Mouse (Mus musculus) gastrocnemius, postnatal 10 days (tissue): Measurements from ENCODE around the gene Camta2. TPM values are rescaled to one million over a fixed set of nuclear protein-coding genes. Genes with fewer than 3 reads are reported as not detected.

Experiments
- DNase-seq: peaks from one replicate; pipeline ENCODE4 v3.0.0; 2021; ENCODE audit warnings: mixed read lengths
- long read RNA-seq, 2 experiments: library from polyadenylated mRNA; stranded (forward); transcript quantifications; one replicate each; pipeline ENCODE4 v2.0.0; 2021
- total RNA-seq, 2 experiments: library from RNA; stranded (reverse); gene quantifications; 2 replicates each; pipeline ENCODE4 v1.2.3; 2021

Gene Camta2
- 10 to 100 TPM; 20.6 to 21.8 TPM for total RNA-seq
- long read RNA-seq, experiment 1, full-length matches to known transcripts = 33 of 63 reads
- long read RNA-seq, experiment 1, partial matches to known transcripts = 20 of 63 reads
- long read RNA-seq, experiment 1, other reads (novel, unspliced or antisense) = 10 of 63 reads
- long read RNA-seq, experiment 2, full-length matches to known transcripts = 11 of 43 reads
- long read RNA-seq, experiment 2, partial matches to known transcripts = 18 of 43 reads
- long read RNA-seq, experiment 2, other reads (novel, unspliced or antisense) = 14 of 43 reads

DNA sequence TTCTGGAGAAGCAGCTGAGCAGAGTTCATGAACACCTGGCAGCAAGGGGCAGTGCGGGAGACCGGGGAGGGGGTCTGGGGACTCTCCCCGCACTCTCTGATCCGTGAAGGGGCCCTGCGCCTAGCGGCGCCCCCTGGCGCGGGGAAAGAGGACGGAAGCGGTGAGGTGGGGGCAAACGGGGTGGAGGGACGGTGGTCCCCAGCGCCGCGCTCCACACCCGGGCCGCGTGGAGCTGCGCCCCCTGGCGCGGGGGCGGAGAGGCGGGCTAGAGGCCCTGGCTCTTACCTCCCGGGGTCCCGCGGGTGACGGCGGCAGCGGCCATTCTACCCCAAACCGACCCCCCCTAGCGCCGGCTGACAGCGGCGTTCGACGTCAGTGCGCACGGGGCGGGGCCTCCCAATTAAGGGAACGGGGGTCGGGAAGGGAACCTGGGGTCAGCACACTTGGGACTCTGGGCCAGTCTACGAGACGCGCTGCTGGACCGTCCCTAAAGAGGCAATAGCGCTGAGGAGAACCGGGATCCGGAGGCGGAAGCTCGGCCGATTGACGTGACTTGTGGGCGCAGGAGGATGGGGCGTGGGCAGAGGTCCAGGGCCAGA lies at the start of gene Camta2:
Gene Camta2, minus strand, starts transcription at position 505 of the 599 bp plus-strand sequence.
- DNase-seq = peak; percentile 90

DNA sequence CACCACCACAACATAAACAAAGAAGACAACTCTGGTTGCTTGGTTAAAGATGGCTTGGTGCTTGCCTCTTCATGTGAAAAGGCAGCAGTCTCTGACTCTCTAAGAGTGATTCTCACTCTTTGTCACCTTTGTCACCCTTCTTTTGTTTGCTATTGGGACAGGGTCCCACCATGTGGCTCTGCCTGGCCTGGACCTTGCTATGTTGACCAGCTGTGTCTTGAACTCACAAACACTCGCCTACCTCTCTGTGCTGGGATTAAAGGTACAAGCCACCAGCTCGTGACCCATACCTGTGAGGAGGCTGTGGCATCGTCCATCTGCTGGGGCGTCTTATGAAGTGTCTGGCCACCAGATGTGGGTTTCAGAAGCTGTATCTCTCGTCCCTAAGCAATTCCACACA lies 45.4 kb upstream of the Camta2 start:
- DNase-seq = no peak

DNA sequence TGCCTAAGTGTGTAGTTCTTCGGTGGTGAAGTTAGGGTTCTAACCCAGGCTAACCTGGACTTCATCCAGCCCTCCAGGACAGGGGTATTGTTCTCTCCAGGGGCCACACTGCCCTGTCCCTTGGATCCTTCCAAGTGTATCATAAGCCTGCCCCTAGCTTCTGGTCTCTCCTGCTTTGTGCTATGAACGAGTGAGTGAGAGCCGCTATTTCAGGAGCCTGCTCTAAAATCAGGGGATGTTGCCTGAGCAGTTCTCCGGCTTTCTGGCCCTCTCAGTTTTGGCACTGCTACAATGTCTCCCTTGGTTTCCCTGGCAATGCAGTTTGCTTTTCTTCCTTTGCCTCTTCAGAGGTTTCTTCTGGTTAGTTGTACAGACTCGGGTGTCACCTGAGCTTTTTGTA lies 43.3 kb upstream of the Camta2 start:
- no peak for DNase-seq

DNA sequence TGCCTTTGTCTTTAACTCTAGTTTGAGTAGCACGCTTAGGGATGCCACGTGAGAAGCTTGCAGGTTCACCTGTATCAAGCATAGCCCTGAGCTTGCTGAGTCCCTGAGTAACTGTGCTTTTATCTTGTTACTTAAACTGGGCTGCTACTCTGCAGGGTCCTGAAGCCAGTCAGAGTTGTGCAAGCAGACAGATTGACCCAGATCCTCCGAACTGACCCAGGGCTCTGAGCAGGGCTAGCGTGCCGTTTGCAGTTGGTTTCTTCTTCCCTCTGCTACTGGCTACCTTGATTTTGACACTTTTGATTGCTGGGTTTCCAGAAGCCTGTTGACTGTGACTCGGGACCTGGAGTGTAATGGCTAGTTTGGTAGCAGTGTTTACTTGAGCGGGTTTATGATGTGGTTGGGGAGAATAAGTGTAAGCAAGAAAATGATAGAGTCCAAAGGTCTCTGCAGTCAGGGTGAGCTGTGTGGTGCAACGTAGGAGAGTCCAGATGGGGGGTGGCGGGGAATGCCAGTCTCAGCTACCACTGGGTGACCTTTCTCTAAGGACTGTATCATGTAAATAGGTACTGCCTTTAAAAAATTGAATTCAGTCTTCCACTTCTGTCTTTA lies 42.6 kb upstream of the Camta2 start:
- no peak for DNase-seq

DNA sequence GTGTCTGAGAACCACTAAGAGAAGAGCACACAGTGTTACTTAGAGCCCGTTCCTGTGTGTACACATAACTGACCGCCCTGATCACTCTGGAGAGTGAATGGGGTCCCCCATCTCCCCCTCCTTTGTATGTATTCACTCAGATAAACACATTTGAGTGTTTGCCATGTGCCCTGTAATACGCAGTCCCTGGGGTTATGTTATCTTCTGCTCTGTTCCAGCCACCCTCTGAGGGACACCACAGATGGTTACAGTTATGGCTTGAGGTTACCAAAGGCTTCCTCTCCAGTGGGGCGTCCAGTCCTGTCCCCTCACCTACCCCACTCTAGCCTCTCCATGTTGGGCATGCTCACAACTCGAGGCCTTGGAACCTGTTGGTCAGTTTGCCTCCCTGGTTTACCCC lies 39.5 kb upstream of the Camta2 start:
- DNase-seq = no peak

DNA sequence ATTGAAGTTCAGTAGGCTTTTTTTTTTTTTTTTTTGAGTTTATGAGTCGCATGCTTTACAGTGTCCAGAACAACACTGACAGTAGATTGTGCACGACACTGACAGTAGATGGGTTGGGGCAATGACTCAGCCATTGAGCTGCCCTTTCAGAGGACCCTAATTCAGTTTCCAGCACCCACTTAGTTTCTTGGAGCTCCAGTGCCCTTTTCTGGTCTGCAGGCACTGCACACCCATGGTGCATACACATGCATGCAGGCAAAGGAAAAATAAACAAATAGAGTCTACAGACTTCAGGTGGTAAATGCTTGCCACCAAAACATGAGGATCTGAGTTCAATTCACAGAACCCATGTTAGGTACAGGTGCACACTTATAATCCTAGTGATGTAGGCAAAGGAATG lies 38.7 kb upstream of the Camta2 start:
- no peak for DNase-seq

DNA sequence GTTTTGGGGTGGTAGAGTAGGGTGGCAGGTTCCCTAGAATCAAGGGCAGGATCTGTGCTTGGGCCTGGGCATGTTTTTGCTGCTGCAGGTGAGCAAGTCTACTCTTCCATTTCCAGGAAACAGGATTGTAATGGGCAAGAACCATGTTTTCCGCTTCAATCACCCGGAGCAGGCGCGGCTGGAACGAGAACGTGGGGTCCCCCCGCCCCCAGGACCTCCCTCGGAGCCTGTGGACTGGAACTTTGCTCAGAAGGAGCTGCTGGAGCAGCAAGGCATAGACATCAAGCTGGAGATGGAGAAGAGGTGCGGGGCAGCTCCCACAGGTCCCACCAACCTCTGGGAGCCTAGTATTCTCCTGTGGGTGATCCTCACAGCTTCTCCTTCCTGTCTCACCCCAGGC lies 36.8 kb upstream of the Camta2 start:
- no peak for DNase-seq

DNA sequence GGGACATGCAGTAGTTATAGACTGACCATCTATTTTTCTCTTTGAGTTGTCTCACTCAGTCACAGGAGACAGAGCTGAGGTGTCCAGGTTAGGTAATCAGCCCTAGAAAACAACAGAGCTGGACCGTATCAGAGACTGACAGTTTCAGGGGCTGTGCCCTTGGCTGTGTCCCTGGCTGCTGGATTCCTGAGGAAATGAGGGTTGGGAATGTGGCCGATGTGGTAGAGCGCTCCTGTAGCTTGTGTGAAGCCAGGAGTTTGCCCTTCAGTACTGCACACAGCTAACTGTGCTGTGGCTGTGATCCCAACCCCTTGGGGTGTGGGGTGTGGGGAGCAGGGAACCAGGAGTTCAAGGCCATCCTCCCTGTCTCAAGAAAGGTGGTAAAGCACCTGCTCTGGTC lies 33.2 kb upstream of the Camta2 start:
- no peak for DNase-seq

DNA sequence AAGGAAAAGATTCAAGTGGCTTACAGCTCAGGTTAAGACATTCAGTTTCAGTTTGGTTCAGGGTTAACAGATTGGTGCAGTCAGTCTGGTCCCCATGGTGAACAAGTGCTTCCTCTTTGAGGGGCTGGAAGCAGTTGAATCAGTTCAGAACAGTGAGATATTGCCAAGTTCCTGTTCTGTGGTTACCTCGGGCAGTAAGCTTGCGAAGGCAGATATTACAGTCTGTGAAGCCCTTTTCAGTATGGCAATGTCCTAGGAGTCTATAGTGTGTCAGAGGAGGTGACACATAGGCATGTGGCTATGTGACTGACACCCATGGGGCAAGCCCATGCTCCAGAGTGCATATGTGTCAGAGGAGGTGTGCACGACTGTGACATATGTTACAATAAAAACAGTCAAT lies 32.7 kb upstream of the Camta2 start:
- no peak for DNase-seq

DNA sequence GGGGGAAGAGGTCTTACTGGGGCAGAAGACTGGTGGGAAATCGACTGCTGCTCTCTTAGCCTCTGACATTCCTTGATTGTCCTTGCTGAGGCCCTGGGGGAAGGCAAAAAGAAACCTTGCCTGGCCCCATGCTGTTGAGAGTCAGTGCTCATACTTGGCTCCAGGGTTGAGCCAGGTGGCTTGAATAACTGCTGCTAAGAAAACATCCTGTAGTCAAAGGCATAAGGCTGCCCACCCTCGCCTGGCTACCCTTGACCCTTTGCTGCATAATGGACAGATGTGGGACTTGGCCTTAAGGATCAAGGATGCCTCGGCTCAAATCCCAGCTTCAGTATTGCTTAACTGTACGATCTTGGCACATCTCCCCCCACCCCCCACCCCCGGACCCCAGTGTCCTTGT lies 30.6 kb upstream of the Camta2 start:
- DNase-seq = no peak

DNA sequence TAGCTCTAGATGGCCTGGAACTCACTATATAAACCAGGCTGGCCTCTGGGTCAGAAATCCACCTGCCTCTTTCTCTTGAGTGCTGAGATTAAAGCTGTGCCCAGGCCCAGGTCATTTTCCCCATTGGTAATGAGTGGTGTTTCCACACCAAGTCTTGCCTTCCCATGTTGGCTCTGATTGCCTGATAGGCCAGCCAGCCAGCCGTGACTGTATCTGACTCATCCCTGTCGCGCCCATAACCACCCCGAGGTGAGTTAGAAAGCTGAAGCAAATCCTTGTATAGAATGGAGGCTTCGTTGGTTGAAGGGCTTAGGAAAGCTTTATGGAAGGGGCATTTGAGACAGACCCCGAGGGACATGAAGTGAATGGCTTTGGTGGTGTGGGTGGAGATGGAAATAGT lies 27.9 kb upstream of the Camta2 start:
- no peak for DNase-seq

DNA sequence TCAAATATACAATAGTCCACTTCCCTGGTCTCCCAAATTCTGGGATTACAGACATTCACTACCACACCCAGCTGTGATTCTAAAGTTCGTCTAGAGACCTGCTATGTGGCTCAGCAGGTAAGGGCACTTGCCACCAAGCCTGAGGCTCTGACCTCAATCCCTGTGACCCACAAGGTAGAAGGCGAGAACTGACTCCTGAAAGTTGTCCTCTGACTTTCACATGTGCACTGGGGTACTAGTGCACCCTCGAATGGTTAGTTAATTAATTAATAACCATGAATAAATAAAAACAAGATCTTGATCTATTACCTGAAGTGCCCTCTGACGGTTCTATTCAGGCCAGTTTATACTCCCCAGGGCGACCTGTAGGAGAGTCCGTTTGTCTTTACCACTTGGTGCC lies 25.3 kb upstream of the Camta2 start:
- DNase-seq = no peak

DNA sequence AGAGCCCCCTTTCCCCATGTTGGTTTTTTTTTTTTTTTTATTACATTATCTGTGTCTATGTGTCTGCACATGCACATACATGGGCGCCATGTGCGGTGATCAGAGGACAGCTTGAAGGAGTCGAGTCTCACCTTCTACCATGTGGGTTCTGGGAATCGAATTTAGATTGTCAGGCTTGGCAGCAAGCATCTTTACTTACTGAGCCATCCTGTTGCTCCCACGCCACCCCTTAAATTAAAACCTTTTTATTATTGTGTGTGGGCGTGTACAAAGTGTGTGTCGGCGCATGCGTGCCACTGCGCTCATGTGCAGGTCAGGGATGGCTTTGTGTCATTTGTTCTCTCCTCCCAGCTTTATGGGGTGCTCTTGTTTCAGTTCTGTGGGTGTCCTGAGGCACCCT lies 23.1 kb upstream of the Camta2 start:
- DNase-seq = no peak

DNA sequence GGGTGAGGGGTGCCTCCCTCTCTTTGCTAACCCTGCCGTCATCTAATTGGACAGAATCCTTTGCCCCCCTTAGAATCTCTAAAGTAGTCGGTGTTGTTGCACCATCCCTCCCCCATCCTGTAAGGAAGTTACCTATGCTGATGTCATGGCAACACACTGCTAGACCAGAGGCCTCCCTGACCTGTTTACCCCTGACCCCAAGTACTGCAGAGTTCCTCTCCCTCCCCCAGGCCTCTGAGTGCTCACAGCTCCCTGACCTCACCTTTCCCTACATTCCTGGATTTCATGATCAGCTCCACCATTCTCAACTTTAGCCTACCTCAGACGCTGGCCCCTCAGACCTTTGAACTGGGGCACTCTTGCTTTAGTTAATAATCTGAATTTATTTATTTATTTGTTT lies 18.2 kb upstream of the Camta2 start:
- no peak for DNase-seq

DNA sequence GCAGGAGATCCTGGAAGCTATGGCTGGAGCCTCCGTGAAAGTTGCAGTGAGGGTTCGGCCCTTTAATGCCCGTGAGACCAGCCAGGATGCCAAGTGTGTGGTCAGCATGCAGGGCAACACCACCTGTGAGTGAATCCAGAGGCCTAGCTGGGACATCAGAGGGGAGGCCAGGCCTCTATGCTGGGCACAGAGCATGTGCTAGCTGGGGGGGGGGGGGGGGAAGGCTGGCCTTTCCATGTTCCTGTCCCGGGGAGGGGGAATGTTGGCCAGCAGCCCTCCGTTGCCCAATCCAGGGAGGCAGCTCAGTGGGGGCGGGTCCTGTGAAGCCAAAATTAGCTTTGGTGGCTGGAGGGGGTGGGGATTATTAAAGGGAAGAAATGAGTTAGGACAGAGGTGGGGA lies 14.9 kb upstream of the Camta2 start:
- DNase-seq = peak; percentile 41

DNA sequence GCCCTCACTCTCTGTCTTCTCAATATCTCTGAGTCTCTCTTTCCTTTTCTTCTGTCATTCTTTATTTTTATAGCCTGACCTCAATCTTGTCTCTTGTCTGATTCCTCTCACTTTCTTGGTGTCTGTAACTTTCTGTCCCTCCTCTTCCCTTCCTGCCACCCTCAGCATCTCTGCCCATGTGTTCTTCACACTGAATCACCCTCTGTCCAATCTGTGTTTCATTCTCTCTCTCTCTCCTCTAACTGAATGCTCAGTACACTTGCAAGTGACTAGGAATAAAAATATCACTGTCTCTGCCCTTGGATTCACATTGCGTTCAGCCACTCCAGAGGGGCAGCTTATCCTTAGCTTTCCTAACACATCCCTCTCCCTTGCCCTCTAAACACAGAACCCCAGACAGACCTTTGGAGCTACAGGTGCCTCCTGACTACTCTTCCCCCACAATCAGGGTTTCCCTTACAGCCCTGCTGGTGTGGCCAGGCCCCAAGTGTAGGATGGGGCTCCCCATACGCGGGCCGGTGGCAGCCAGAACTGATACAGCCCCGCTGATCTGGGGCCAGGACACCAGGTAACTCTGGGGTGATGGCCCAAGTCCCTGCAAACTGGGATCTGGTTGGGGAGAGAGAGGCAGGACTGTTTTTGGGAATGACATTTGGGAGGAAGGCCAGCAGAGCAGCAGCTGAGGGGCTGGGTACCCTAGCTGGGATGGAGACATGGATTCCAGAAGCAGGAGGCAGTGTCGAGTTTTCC lies 14.3 kb upstream of the Camta2 start:
- DNase-seq = no peak

DNA sequence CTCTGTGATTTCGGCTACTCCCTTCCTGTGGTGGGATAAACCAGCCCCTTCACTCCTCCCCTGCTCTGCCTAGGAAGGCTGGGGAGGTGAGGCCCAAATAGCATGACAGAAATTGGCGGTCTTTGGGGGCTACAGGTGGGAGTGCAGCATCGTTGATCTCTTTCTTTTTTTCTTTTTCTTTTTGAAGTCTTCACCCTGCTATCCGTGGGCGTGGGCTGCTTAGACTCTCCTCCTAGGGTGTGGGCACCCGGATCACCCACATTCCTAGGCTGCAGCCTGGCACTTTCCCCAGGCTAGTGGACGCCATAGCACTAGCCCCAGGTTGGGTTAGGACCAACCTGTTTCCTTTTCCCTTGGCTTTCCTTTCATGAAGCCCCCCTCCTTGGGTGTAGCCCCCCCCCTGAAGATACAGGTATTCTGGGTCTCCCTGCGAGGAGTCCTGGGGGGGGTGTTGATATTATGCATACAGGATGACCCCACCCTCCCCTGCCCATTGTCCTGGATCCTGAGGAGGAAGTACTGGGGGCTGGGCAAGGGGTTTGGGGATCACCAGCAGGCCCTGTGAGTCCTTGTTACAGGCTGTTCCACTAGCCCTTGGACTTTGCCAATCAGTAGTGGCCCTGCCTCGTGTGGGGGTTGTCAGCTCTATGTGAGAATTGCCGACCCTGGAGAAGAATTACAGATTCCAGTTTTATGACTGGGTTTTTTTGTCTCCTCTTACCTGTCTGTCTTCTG lies 13.5 kb upstream of the Camta2 start:
- DNase-seq = no peak

DNA sequence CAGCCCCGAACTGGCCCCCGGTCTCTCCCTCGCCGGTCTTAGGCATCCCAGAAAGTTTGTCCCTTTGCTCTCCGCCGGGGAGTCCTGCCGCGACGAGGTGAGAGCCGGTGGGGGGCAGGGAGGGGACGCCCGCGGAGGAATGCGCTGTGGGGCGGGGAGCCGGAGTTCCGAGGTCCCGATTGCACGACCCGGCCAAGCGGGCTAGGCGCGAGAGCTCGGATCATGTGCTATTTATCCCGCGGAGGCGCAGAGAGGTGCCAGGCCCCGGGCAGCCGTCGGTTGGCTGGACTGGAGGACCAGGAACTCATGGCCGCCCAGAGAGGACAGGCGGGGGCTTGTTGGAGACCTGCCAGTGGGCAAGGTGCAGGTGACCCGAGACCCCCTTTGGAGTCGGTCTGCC lies 12.7 kb upstream of the Camta2 start:
- peak; percentile 81 for DNase-seq

DNA sequence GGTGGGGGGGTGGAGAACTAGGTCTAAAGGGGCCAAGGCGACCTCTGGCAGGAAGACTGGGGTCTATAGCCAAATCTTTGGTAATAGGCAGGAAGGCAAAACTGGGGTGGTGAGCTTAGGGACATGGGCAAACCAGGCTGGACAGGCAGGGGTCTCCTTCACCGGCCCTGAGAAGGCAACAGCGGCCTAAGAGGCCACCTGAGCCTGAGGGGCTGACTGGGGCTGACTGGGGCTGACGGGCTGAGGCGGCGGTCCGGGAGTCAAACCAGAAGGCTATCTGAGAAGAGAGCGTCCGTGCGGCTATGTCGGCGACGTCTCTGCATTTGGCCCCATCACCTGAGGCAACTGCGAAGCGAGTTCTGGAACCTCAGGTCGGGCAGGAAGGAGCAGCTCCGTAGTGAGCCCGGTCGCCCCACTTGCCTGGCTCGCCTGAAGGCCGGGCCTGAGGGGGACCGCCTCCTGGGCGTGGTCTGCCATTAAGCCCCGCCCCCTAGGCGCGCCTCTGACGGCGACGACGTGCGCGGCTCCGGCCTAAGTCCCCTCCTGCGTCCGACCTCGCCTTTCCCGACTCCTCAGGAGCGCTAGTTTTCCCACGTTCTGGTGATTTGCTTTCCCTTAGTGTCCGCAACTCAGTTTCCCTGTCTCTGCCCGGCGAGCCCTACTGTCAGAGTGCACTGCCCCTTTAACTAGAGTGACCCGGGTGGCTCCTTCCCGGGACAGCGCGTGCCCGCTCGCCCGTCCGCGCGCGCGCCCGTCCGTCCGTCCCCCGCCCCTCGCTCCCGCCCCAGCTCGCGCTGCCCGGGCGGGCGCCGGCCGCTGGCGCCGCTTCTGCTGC lies 12.0 kb upstream of the Camta2 start, which contains the start of the genes Inca1 and Kif1c:
Gene Inca1, minus strand, starts transcription at position 434 of the 835 bp plus-strand sequence.
Gene Kif1c, plus strand, starts transcription at position 827 of the 835 bp plus-strand sequence.
- DNase-seq = peak; percentile 98

DNA sequence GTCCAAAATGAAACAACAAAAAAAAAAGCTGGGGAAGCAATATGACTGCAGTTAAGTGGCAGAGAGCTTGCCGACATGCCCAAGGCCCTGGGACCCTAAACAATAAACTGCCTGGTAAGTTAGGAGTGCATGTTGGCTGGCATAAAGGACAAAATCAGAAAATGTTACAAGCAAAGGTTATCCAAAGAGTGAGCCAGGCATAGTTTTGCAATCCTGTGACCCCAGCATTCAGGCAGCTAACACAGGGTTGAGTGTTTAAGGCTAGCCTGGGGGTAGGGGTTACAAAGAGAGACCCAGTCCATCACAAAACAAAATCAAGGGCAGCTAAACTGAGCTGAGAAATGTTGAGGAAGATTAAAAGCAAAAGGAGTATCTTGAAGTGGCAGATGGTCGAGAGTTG lies 11.1 kb upstream of the Camta2 start:
- DNase-seq = no peak

DNA sequence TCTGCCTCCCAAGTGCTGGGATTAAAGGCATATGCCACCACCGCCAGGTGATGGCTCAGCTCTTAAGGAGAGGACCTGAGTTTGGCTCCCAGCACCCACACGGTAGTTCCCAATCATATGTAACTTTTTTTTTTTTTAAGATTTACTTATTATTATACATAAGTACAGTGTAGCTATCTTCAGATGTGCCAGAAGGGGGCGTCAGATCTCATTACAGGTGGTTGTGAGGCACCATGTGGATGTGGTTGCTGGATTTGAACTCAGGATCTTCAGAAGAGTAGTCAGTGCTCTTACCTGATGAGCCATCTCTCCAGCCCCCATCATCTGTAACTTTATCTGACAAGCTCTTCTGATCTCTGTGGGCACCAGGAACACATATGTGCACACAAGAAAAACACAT lies 9.5 kb upstream of the Camta2 start:
- DNase-seq = no peak
